Mouse (Mus musculus) hematopoietic stem cell, adult 5-6 weeks (primary cell): Measurements from ENCODE around the gene Ccdc12. TPM values are rescaled to one million over a fixed set of nuclear protein-coding genes. Genes with fewer than 3 reads are reported as not detected.

Experiments used
- ATAC-seq, 2 experiments: fragments of 125-278 bp in 1 of 2; replicated peaks in 1 of 2; 2 replicates each; pipeline ENCODE4 v1.8.0; 2016 to 2017; ENCODE audit warnings: inconsistent platforms in 2 of 2, mild to moderate bottlenecking in 2 of 2, moderate number of reproducible peaks in 2 of 2, low read depth in 1 of 2, moderate TSS enrichment in 1 of 2; ENCODE audit not compliant: low FRiP score in 2 of 2, poor library complexity in 2 of 2, severe bottlenecking in 2 of 2, insufficient read depth in 1 of 2, low TSS enrichment in 1 of 2
- total RNA-seq: library from RNA; stranded (forward); fragments of 172-1452, 232-1000 nt; gene quantifications from 2 replicates; pipeline ENCODE4 v1.2.3, GENCODE M21; 2017

Ccdc12 gene
- 89.4 and 111 TPM in 2 replicates for total RNA-seq

GRCm38 (mm10) chr9:110656249-110657221, at the start of gene Ccdc12:
Ccdc12 (plus strand) TSS chr9:110656503.
- peak; percentile 67 to 72 for ATAC-seq

GRCm38 (mm10) chr9:110611471-110611870, 44.8 kb upstream of the Ccdc12 start:
- ATAC-seq, result no peak

GRCm38 (mm10) chr9:110617081-110617480, 39.2 kb upstream of the Ccdc12 start:
- ATAC-seq, result no peak

GRCm38 (mm10) chr9:110620180-110620579, 36.1 kb upstream of the Ccdc12 start:
- no peak for ATAC-seq

- ATAC-seq, result no peak
Measured at GRCm38 (mm10) chr9:110620685-110621084, 35.6 kb upstream of the Ccdc12 start.

GRCm38 (mm10) chr9:110622621-110623219, 33.6 kb upstream of the Ccdc12 start:
- ATAC-seq, result no peak

GRCm38 (mm10) chr9:110623416-110624195, 32.7 kb upstream of the Ccdc12 start:
- no peak for ATAC-seq

GRCm38 (mm10) chr9:110624361-110625166, 31.7 kb upstream of the Ccdc12 start, which contains the start of gene Nradd:
Nradd (minus strand) TSS chr9:110624452.
- peak; percentile 63 to 80 for ATAC-seq

- no peak for ATAC-seq
Measured at GRCm38 (mm10) chr9:110625350-110625908, 30.9 kb upstream of the Ccdc12 start.

- ATAC-seq, result no peak
Measured at GRCm38 (mm10) chr9:110630171-110630570, 26.1 kb upstream of the Ccdc12 start.

GRCm38 (mm10) chr9:110631191-110631590, 25.1 kb upstream of the Ccdc12 start:
- ATAC-seq, result peak in 1 of 2 experiments; percentile 25; a peak in 1 of 4 replicates

GRCm38 (mm10) chr9:110631651-110632275, 24.5 kb upstream of the Ccdc12 start:
- no peak for ATAC-seq

GRCm38 (mm10) chr9:110632671-110633070, 23.6 kb upstream of the Ccdc12 start:
- ATAC-seq, result no peak

GRCm38 (mm10) chr9:110633882-110634281, 22.4 kb upstream of the Ccdc12 start:
- ATAC-seq, result no peak

GRCm38 (mm10) chr9:110635225-110635624, 21.1 kb upstream of the Ccdc12 start:
- ATAC-seq, result peak; percentile 54 to 61; a peak in 3 of 4 replicates

GRCm38 (mm10) chr9:110638611-110639021, 17.7 kb upstream of the Ccdc12 start:
- ATAC-seq, result no peak
